Mouse (Mus musculus) MN1 (cell line): ENCODE results near the gene Mrps18b.
"Not testable (repeated sequence)": the region's sequence is repeated elsewhere in the genome, so short reads cannot be mapped to it uniquely, and the experiment has no call there.

Experiments
- DNase-seq: peaks from one replicate; pipeline ENCODE4 v3.0.0-alpha.2; 2016; ENCODE audit warnings: low spot score

Mrps18b gene

GRCm38 (mm10) chr17:35916297-35917142 lies at the start of gene Mrps18b, which contains the start of gene Ppp1r10:
Mrps18b (minus strand) TSS chr17:35916389.
Ppp1r10 (plus strand) TSS chr17:35916434.
- peak; percentile 99 for DNase-seq

DNA sequence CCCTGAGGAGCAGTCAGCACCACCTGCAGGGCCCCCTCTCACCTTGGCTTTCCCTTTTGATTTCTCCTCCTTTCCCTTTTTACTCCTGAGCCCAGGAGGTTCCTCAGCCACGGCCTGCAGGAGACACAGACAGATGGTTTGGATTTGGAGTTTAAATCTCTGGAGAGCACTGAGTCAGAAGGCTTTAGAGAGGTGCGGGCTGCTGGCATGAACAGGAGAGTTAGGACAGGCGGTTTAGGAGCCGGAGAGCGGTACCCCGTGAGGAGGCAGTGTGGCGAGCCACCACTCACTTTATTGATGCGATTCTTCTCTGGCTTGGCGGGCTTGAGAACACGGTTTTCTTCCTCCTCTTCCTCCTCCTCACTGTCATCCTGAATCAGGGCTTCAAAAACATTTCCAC lies 47.1 kb upstream of the Mrps18b start:
- DNase-seq = no peak

DNA sequence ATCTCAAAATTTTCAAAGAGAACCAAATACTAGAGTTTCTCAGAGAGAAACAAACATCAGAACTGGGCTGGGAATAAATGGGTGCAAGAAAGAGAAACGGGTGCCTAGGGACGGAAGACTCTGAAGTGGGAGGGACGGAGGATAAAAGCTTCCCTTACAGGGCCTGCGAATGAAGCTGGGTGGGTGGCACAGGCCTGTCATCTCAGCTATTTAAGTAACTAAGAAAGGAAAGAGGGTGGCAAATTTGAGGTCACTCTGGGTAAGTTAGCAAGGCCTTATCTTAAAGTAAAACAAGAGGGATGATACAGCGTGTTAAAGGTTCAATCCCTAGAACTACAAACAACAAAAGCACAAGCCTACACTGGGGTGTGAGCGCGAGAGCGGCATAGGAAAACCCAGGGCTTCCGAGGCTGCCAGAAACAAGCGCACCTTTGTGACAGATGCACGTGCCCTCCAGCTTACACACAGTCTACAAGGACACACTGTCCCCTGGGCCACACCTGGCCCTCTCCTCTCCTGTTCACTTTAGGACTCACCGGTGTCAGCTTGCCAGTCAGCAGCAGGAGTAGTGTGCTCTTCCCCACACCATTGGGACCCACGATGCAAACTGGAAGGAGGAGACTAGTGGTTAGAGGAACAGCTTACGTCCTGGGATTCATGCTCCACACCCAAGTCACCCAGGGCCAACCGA lies 42.5 kb upstream of the Mrps18b start:
- no peak for DNase-seq

DNA sequence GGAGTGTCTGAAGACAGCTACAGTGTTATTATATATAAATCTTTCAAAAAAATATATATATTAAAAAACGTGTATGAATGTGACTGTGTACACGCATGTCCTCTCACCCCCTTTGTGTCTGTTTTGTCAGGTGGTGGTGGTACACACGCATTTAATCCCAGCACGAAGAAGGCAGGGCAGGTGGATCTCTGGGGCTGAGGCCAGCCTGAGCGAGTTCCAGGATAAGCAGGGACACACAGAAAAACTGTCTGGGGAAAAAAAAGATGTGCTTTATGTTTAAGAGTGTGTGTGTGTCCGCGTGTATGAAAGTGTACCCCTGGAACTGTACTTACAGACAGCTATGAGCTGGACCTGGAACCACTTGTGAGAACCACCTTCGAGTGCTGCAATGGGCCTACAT lies 38.5 kb upstream of the Mrps18b start:
- no peak for DNase-seq

- not testable (repeated sequence) for DNase-seq
These were observed 36.4 kb upstream of the Mrps18b start for GRCm38 (mm10) chr17:35952559-35952958.

GRCm38 (mm10) chr17:35950946-35951345 lies 34.8 kb upstream of the Mrps18b start:
- not testable (repeated sequence) for DNase-seq

DNA sequence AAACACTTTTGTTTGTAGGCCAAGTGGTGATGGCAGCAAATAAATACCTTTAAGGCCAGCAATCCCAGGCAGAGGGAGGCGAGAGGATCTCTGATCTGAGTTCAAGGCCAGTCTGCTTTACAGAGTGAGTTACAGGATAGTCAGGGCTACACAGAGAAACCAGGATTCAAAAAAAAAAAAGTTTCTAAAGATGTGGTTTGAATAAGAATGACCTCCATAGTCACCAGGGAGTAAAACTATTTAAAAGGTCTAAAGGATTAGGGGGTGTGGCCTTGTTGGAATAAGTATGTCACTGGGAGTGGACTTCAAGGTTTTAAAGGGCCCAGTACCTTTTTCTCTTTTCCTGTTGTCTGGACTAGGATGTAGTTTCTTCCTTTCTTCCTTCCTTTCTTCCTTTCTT lies 23.8 kb upstream of the Mrps18b start:
- no peak for DNase-seq

DNA sequence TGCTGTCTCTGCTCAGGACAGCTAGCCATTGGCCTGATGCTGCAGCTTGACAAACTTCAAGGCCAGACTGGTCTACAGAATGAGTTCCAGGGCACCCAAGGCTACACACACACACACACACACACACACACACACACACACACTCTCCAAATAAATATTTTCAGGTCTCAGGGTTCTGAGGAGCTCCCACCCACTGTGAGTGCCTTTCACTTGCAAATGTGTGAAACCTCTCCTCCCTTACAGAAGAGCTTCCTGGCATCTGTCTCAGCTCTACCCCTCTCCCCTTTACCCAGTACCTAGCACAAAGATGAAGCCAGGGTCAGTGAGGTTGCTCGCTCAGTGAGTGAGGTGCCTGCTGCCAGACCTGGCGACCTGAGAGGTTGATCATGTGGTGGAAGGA lies 22.9 kb upstream of the Mrps18b start:
- DNase-seq = no peak

- peak; percentile 76 for DNase-seq
These were observed 21.6 kb upstream of the Mrps18b start for GRCm38 (mm10) chr17:35937700-35938348.

DNA sequence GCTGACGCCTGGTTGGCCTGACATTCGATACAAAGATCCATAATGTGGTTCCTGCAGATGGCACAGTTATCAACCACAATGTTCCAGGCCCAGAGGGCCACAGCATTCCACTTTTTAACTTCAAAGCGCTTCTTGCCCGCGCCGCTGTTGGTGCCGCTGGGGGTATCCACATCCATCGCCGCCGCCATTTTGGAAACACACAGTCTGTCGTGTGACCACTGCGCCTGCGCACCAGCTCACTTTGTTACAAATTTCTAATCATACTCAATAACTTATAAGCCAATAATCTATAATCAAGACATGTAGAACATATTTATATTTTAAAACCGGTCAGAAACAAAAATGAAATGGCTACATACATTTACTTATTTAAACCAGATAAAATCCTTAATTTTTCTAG lies 19.6 kb upstream of the Mrps18b start:
- DNase-seq = not testable (repeated sequence)

DNA sequence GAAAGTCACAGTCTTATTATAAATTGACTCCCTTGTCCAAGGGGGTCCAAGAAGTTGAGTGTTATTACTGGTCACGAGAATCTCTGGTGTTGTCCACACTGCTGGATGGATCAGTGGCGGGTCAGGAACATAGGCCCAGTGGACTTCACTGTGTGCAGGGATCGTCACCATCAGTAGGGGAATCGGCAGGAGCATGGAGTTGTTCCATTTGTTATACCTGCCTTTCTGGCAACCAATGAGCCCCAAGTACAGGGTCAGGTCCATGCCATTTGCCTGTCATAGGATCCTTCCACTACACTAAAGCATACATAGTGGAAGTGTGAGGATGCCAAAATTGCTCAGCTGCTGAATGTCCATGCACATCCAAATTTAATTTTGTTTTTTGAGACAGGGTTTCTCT lies 16.4 kb upstream of the Mrps18b start:
- no peak for DNase-seq

DNA sequence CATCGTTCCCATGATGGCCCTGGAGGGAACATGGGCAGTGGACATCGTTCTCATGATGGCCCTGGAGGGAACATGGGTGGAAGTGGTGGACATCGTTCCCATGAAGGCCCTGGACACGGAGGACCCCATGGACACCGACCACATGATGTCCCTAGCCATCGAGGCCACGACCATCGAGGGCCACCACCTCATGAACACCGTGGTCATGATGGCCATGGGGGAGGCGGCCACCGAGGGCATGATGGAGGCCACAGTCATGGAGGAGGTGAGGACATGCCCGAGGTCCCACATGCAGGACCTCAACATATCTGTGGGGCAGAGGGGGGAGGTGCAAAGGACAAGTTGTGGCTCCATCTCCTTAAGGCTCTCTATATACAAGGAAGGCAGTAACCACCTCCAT lies 14.4 kb upstream of the Mrps18b start:
- DNase-seq = no peak

GRCm38 (mm10) chr17:35929534-35929933 lies 13.3 kb upstream of the Mrps18b start:
- DNase-seq = no peak

GRCm38 (mm10) chr17:35927471-35927870 lies 11.3 kb upstream of the Mrps18b start:
- no peak for DNase-seq

DNA sequence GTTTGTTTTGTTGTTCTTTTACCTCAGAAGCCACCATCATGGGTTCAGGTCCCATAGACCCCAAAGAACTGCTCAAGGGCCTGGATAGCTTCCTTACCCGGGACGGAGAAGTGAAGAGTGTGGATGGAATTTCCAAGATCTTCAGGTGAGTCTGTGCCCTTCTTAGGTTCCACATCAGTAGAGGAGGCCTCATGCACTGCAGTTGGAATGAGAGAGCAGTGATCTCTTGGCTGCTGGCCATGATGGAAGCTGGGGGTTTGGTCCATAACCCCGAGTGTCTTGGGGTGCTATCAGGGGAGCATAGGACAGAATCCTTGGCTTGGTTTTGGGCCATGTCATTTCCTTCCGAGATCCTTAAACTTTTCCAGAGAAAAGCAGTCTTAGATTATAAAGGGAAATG lies 7.1 kb upstream of the Mrps18b start:
- DNase-seq = no peak

DNA sequence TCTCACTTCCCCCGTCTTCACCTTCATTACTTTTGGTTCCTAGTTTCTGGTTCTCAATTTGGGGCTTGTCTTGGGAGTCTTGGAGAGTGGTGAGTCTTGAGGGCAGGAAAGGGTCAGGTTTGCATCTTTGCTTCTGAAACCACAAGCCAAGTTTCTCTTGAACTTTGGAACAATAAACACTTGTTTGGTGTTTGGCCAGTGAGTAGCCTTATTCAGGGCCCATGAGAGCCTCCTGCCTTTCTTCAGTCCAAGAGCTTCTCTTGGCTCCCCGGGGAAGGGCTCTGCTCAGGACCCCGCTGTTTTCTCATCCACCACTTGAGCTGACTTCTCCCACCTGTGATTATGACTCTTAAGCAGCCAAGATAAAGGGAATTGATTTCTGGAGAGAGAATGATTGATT lies 6.4 kb upstream of the Mrps18b start:
- no peak for DNase-seq

GRCm38 (mm10) chr17:35921710-35922109 lies 5.5 kb upstream of the Mrps18b start:
- no peak for DNase-seq

GRCm38 (mm10) chr17:35920862-35921562 lies 4.8 kb upstream of the Mrps18b start:
- DNase-seq = peak; percentile 61

DNA sequence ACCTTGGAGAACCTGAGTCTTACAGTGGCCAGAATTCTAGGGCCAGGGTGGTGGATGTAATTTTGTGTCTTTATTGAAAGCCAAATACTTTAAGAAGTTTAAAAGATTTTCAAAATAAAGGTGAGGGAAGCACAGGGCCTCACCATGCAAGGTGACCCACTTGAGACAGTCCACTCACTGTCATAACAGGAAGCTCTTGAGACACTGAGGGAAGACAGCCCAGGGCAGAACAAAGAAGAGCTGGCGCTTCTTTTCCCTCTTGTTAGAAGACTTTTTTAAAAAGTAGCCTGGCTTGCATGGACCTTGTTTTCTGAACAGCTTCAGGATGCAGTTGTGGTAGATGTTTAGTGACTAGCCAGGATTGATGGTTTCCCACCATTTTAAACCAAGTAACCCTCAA lies 4.2 kb upstream of the Mrps18b start:
- no peak for DNase-seq

- peak; percentile 41 for DNase-seq
These were observed 3.7 kb upstream of the Mrps18b start for GRCm38 (mm10) chr17:35919864-35920301.

- peak; percentile 98 for DNase-seq
These were observed 3.0 kb upstream of the Mrps18b start for GRCm38 (mm10) chr17:35919060-35919715.
